Mouse (Mus musculus) heart, postnatal 0 days (tissue): ENCODE data around the gene Serinc1. TPM values are rescaled to one million over a fixed set of nuclear protein-coding genes. Genes with fewer than 3 reads are reported as not detected.

Experiments used
- ATAC-seq: fragments of 200-750 bp; cut with Nextera tagmentation; 2 replicates; pipeline ENCODE4 v1.8.0; 2017; ENCODE audit warnings: low read depth, moderate number of reproducible peaks, moderate library complexity; ENCODE audit not compliant: insufficient read depth
- DNase-seq: peaks from one replicate; pipeline ENCODE4 v3.0.0-alpha.2; 2016; ENCODE audit warnings: low spot score
- H3K27ac ChIP-seq: fragments of 300-500 bp; sonication (generic); 2 replicates; pipeline ENCODE4 v1.5.1; 2014; ENCODE audit warnings: low read depth, mild to moderate bottlenecking
- H3K27me3 ChIP-seq: fragments of 300-500 bp; sonication (generic); 2 replicates; pipeline ENCODE4 v1.6.1; 2014; ENCODE audit warnings: low read length, mixed read lengths; ENCODE audit not compliant: control insufficient read depth, insufficient read depth
- H3K36me3 ChIP-seq: fragments of 300-500 bp; sonication (generic); replicated peaks from 2 replicates; pipeline ENCODE4 v1.6.1; 2014; ENCODE audit warnings: low read length, mixed read lengths; ENCODE audit not compliant: control insufficient read depth, insufficient read depth
- H3K4me1 ChIP-seq: fragments of 300-500 bp; sonication (generic); 2 replicates; pipeline ENCODE4 v1.6.1; 2014; ENCODE audit warnings: antibody characterized with exemption; ENCODE audit not compliant: control insufficient read depth, insufficient read depth
- H3K4me2 ChIP-seq: fragments of 300-500 bp; sonication (generic); 2 replicates; pipeline ENCODE4 v1.6.1; 2014; ENCODE audit warnings: low read depth, mild to moderate bottlenecking, low read length, moderate library complexity
- H3K4me3 ChIP-seq: fragments of 300-500 bp; sonication (generic); 2 replicates; pipeline ENCODE4 v1.5.1; 2014; ENCODE audit warnings: low read depth, low read length
- H3K9ac ChIP-seq: fragments of 300-500 bp; sonication (generic); replicated peaks from 2 replicates; pipeline ENCODE4 v1.6.1; 2014; ENCODE audit warnings: low read depth, low read length, mixed read lengths
- H3K9me3 ChIP-seq: fragments of 300-500 bp; sonication (generic); replicated peaks from 2 replicates; pipeline ENCODE4 v1.6.1; 2016; ENCODE audit warnings: low read length; ENCODE audit not compliant: control insufficient read depth
- CTCF ChIP-seq: IDR thresholded peaks from 2 replicates; pipeline ENCODE4 v1.5.1; 2016; ENCODE audit warnings: antibody characterized with exemption, control low read depth, low read depth
- EP300 ChIP-seq: IDR thresholded peaks from 2 replicates; pipeline ENCODE4 v1.6.1; 2016; ENCODE audit warnings: antibody characterized with exemption, low read depth
- WGBS: fragments of 180-500 bp; shearing (Covaris S2); extraction: QIAGEN DNeasy Blood & Tissue Kit; methylation state at CpG from one replicate; pipeline ENCODE4 v1.1.7; 2014; 5-methylcytosine and 5-hydroxymethylcytosine counted together
- polyA plus RNA-seq: library from polyadenylated mRNA; unstranded; fragments of >200 nt; fragmentation: Nextera tagmentation; extraction: Ambion mirVana; gene quantifications from 2 replicates; pipeline ENCODE4 v1.2.1, GENCODE M21; 2015
- total RNA-seq: library from RNA; depleted of rRNA; stranded (reverse); fragments of >200 nt; gene quantifications from 2 replicates; pipeline ENCODE4 v1.2.3, GENCODE M21; 2014; ENCODE audit warnings: low replicate concordance

Serinc1 gene
- total and polyA plus RNA-seq, 2 experiments from 2014 or later: 145 to 158 TPM

- H3K4me3 ChIP-seq: no peak overlapping the region
- TF ChIP-seq EP300 (no peak), CTCF (0 out of 2 replicates have a peak, but pooled peaks have one; percentile 23)
- peaks cover 13% of the 10 kb centered on the region; the same call in 1 of the 2 replicates for H3K4me1 ChIP-seq
- no peak overlapping the region for H3K27ac ChIP-seq
- H3K27me3 ChIP-seq: no peaks in the 10 kb centered on the region
- H3K4me2 ChIP-seq: no peak overlapping the region; the same call in 1 of the 2 replicates
- H3K9ac ChIP-seq: no peak overlapping the region
- no peak for DNase-seq
- H3K36me3 ChIP-seq: no peaks in the 10 kb centered on the region
- no peak for ATAC-seq
- no peaks in the 10 kb centered on the region for H3K9me3 ChIP-seq
Measured at GRCm38 (mm10) chr10:57488591-57488990, 43.7 kb downstream of the Serinc1 start.

- Histone ChIP-seq H3K9ac (peak overlapping the region; percentile 98), H3K27ac (peak overlapping the region; percentile 94), H3K4me3 (peak overlapping the region; percentile 99), H3K27me3 (no peaks in the 10 kb centered on the region), H3K4me1 (peaks cover 13% of the 10 kb centered on the region; the same call in 1 of the 2 replicates), H3K9me3 (no peaks in the 10 kb centered on the region), H3K36me3 (no peaks in the 10 kb centered on the region), H3K4me2 (peak overlapping the region; percentile 77)
- no peak for TF ChIP-seq CTCF
- no peak for TF ChIP-seq EP300
- 2% methylated on average over 8 of the region's 8 CpGs for WGBS
- no peak for ATAC-seq
- peak; percentile 31 for DNase-seq
Measured at GRCm38 (mm10) chr10:57487201-57487600, 45.1 kb downstream of the Serinc1 start.

- Histone ChIP-seq H3K27me3 (no peaks in the 10 kb centered on the region), H3K9me3 (no peaks in the 10 kb centered on the region), H3K27ac (peak overlapping the region; percentile 94), H3K4me1 (peaks cover 13% of the 10 kb centered on the region; the same call in 1 of the 2 replicates), H3K9ac (peak overlapping the region; percentile 98), H3K4me3 (peak overlapping the region; percentile 99), H3K36me3 (no peaks in the 10 kb centered on the region), H3K4me2 (peak overlapping the region; percentile 77)
- peak; percentile 73 for ATAC-seq
- TF ChIP-seq CTCF: no peak
- TF ChIP-seq EP300: no peak
- DNase-seq: peak; percentile 33
- WGBS: 0% methylated on average over 53 of the region's 65 CpGs
Measured at GRCm38 (mm10) chr10:57486542-57487071, 45.7 kb downstream of the Serinc1 start.

- H3K9me3 ChIP-seq: no peaks in the 10 kb centered on the region
- H3K4me1 ChIP-seq: peaks cover 13% of the 10 kb centered on the region; the same call in 1 of the 2 replicates
- ATAC-seq (peak; percentile 100), DNase-seq (peak; percentile 96)
- H3K9ac ChIP-seq: peak within 1 kb of the TSS; percentile 98
- peak within 1 kb of the TSS; percentile 77 for H3K4me2 ChIP-seq
- H3K27ac ChIP-seq: peak within 1 kb of the TSS; percentile 94
- 1% methylated on average over 44 of the region's 52 CpGs for WGBS
- no peak for TF ChIP-seq CTCF
- TF ChIP-seq EP300: no peak
- H3K4me3 ChIP-seq: peak within 1 kb of the TSS; percentile 99
- no peaks in the 10 kb centered on the region for H3K27me3 ChIP-seq
- H3K36me3 ChIP-seq: no peaks in the 10 kb centered on the region
Measured at GRCm38 (mm10) chr10:57485908-57486541, 46.3 kb downstream of the Serinc1 start, which contains the start of gene Hsf2. TSS of gene Hsf2 (plus strand) at chr10:57486385.

- no peaks in the 10 kb centered on the region for H3K36me3 ChIP-seq
- DNase-seq: no peak
- H3K9me3 ChIP-seq: no peaks in the 10 kb centered on the region
- peaks cover 10% of the 10 kb centered on the region; the same call in 1 of the 2 replicates for H3K4me1 ChIP-seq
- TF ChIP-seq EP300: no peak
- no peak for TF ChIP-seq CTCF
- no peaks in the 10 kb centered on the region for H3K27me3 ChIP-seq
- ATAC-seq: no peak
- H3K4me2 ChIP-seq: no peak overlapping the region
- no peak overlapping the region for H3K4me3 ChIP-seq
- H3K9ac ChIP-seq: no peak overlapping the region
- H3K27ac ChIP-seq: no peak overlapping the region
- WGBS: 64% methylated on average over 3 of the region's 3 CpGs
Measured at GRCm38 (mm10) chr10:57484741-57485140, 47.6 kb downstream of the Serinc1 start.
